Mouse (Mus musculus) fat pad, adult 2 months (tissue): ENCODE measurements around the gene Shox2.

Experiments
- DNase-seq: peaks from one replicate; pipeline ENCODE4 v3.0.0-alpha.2; 2011; ENCODE audit warnings: low read depth, low spot score; ENCODE audit errors: extremely low read depth

The Shox2 gene

DNA sequence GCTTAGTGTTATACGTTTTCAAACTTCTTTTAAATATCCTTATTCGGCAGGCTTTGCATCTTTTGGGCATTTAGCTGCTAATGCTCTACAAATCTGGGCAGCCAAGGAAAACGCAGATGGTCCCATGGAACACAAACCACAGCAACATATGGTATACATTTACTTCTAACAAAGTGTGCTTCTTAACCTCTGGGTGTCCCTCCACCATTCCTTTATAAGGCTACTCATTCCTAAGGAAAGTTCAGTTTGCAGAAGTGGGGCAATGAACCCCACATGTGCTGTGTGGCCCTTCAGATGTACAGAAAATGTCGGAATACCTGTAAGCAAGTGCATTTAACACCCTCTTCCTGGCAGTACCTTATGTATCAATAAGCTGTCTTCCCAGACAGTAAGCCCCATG, 14.1 kb downstream of the Shox2 start:
- no peak for DNase-seq

DNA sequence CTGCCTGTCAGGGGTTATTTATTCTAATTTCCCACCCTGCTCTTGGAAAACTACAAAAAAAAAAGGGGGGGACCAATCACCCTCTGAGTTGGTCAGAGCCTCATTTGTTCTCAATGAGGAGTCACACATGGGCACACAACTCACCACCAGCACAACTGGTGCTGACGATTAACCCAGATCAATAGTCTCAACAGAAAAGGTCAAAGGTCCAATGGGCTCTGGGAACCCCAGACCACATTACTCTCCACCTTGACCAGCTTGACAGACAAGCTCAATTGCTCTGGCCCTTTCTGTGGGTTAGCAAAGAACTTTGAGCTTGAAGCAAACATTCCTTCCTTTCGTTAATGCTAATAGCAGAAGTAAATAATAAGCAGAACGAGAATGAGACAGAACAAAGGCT, 16.7 kb downstream of the Shox2 start:
- DNase-seq, result no peak

DNA sequence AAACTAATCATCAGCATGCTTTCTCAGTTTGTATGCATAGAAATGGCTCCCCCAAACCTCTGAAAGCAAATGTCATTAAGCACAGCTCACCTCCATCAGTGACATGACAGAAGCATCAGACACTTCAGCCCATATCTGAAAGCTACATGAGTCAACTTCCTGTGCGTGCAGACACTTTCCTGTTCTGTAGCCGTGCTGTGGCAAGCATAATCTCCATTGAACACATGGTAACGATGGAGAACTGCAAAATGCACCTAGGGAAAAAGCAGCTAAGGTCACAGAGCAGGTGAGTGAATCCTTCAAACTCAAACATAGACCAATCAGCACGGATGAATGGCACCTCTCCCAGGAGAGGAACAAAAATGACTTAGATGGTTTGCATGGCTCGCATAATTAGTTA, 21.6 kb downstream of the Shox2 start:
- no peak for DNase-seq

DNA sequence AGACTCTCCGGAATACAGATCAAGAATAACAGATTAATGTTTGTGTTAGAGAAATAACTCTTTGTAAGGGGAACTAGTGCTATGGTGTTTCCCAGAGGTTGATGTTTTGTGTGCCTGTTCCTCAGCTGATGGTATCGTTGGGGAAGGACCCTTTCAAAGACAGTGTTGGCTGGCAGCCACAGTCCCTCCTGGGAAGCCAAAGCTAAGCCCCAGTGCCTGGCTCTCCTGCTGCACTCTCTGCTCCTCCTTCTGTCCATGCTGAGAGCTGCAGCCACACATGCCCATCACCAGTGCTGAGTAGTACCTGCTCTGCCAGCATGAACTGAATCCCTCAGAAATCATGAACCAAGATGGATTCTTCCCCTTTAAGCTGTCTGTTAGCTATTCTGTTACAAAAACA, 26.4 kb downstream of the Shox2 start:
- no peak for DNase-seq

DNA sequence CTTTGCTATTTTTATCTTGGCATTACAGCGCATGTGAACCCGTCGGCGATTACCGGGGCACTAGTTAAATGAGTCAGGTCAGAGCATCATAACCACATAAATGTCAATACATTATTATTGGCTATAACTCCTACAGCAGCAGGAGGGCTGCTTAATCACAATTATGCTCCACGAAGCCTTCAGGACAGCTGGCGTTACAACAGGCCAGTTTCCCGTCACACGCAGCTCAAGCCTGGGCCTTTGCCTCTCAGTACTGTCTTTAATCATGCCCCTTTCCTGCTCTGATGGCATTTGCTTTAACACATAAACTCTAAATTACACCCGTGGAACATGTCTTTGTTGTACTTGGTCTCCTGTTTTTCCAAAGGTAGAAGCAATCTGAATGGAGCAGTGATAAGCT, 41.9 kb downstream of the Shox2 start:
- no peak for DNase-seq

DNA sequence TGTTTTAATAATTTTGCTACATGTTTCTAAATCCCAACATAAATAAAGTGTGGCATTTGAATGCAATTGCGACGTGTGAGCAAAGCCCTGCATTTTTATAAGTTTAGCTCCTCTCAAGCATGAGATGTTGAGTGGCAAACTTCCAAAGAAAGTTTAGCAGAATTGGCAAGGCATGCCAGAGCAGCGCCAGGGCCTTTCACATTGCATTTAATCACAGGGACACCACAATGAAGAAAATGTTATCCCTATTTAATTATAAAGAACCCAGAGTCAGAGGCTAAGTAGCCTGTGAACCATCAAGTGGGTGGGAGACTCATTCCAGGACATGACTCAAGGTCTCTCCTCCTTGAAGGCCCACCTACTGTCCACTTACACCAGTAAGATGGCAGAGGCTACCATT, 59.1 kb downstream of the Shox2 start:
- DNase-seq, result no peak
